Mouse (Mus musculus) liver, postnatal 0 days (tissue): Measurements from ENCODE around the gene Bank1.

Experiments used
- CTCF ChIP-seq: sonication (generic); IDR thresholded peaks from 2 replicates; pipeline ENCODE4 v1.5.1; 2016; ENCODE audit warnings: antibody characterized with exemption, low read depth
- EP300 ChIP-seq: IDR thresholded peaks from 2 replicates; pipeline ENCODE4 v1.6.1; 2016; ENCODE audit warnings: antibody characterized with exemption, low read depth, mild to moderate bottlenecking

DNA sequence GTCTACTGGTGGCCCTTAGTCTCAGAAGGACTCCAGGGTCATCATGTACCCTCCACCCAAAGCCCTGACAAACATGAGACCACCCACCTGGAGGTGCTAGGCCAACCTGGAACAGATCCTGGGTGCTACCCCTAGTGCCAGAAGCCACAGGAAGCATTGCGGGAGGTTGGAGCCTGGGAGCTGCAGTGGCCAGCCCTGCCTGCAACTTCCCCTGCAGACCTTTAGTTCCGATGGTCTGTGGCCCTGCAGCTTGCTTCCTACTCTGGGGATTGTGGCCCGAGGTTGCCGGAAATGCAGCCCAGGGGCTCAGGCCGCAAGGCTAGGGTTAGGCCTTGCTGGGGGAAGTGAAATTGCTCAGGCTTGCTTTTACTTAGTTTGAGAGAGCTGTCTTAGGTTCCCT, at the start of gene Bank1:
- TF ChIP-seq CTCF (no peak), EP300 (no peak)
